Mouse (Mus musculus): ENCODE data around the gene Tedc1. TPM values are rescaled to one million over a fixed set of nuclear protein-coding genes. Genes with fewer than 3 reads are reported as not detected.

Tedc1 gene
- total and polyA plus RNA-seq, 3 experiments = 0.34 to 0.52 (median 0.45) TPM

- Histone ChIP-seq H3K79me2 (replicated peaks; ENCODE audit: control insufficient read depth, insufficient read depth, low read length) (no peaks in the 10 kb centered on the region; the same call in 1 of the 2 replicates), H3K36me3 (ENCODE audit: control insufficient read depth, insufficient read depth, low read length) (peaks cover 21% of the 10 kb centered on the region), H3K4me1 (ENCODE audit: control insufficient read depth, insufficient read depth, low read length) (peaks cover 58% of the 10 kb centered on the region), H3K27me3 (ENCODE audit: control insufficient read depth, insufficient read depth, low read length) (no peaks in the 10 kb centered on the region), H3K4me3 (no peak overlapping the region), H3K27ac (peak overlapping the region; percentile 73), H3K9ac (ENCODE audit: low read depth, low read length) (peak overlapping the region; percentile 20; the same call in 1 of the 2 replicates)
- intact Hi-C loops (cut with DNase I) = no loop called here
- WGBS = 62% methylated on average over 16 of the region's 16 CpGs
- no peak for TF ChIP-seq POLR2A (IDR thresholded peaks at IDR 0.05; ENCODE audit: insufficient read depth, low read depth, low read length)
- TF ChIP-seq CTCF (IDR thresholded peaks at IDR 0.05) = peak; percentile 58
- TF ChIP-seq EP300 (IDR thresholded peaks at IDR 0.05; ENCODE audit: insufficient read depth, low read depth, low read length) = 0 out of 2 replicates have a peak, but pooled peaks have one; percentile 57
- peak; percentile 74 for DNase-seq
Observed at GRCm38 (mm10) chr12:113148381-113149035, 7.7 kb upstream of the Tedc1 start.

- intact Hi-C loops (cut with DNase I) = no loop called here
- Histone ChIP-seq H3K9ac (ENCODE audit: low read depth, low read length) (no peak overlapping the region), H3K79me2 (replicated peaks; ENCODE audit: control insufficient read depth, insufficient read depth, low read length) (no peaks in the 10 kb centered on the region; the same call in 1 of the 2 replicates), H3K27ac (peak overlapping the region; percentile 73), H3K36me3 (ENCODE audit: control insufficient read depth, insufficient read depth, low read length) (peaks cover 14% of the 10 kb centered on the region), H3K4me1 (ENCODE audit: control insufficient read depth, insufficient read depth, low read length) (peaks cover 53% of the 10 kb centered on the region), H3K27me3 (ENCODE audit: control insufficient read depth, insufficient read depth, low read length) (no peaks in the 10 kb centered on the region), H3K4me3 (no peak overlapping the region)
- TF ChIP-seq CTCF (IDR thresholded peaks at IDR 0.05) = no peak
- TF ChIP-seq EP300 (IDR thresholded peaks at IDR 0.05; ENCODE audit: insufficient read depth, low read depth, low read length) = 0 out of 2 replicates have a peak, but pooled peaks have one; percentile 18
- peak; percentile 47 to 53 for DNase-seq
- WGBS = 63% methylated on average over 4 of the region's 4 CpGs
Observed at GRCm38 (mm10) chr12:113149341-113149740, 6.9 kb upstream of the Tedc1 start.

- Histone ChIP-seq H3K4me1 (ENCODE audit: control insufficient read depth, insufficient read depth, low read length) (peaks cover 49% of the 10 kb centered on the region), H3K79me2 (replicated peaks; ENCODE audit: control insufficient read depth, insufficient read depth, low read length) (no peaks in the 10 kb centered on the region; the same call in 1 of the 2 replicates), H3K9ac (ENCODE audit: low read depth, low read length) (no peak overlapping the region), H3K27ac (no peak overlapping the region), H3K4me3 (no peak overlapping the region), H3K27me3 (ENCODE audit: control insufficient read depth, insufficient read depth, low read length) (no peaks in the 10 kb centered on the region), H3K36me3 (ENCODE audit: control insufficient read depth, insufficient read depth, low read length) (peaks cover 8% of the 10 kb centered on the region)
- TF ChIP-seq CTCF (IDR thresholded peaks at IDR 0.05) = no peak
- TF ChIP-seq POLR2A (IDR thresholded peaks at IDR 0.05; ENCODE audit: insufficient read depth, low read depth, low read length) = no peak
- no peak for TF ChIP-seq EP300 (IDR thresholded peaks at IDR 0.05; ENCODE audit: insufficient read depth, low read depth, low read length)
- intact Hi-C loops (cut with DNase I) = loop anchor here (5.0 kb wide), 1 partner anchor 323 kb away; the partner anchor contains the start of gene Cdca4
- peak in 1 of 2 experiments; percentile 49 for DNase-seq
- WGBS = 57% methylated on average over 3 of the region's 3 CpGs
Observed at GRCm38 (mm10) chr12:113149896-113150295, 6.3 kb upstream of the Tedc1 start.

GRCm38 (mm10) chr12:113150591-113150990, 5.6 kb upstream of the Tedc1 start:
- peaks cover 45% of the 10 kb centered on the region for H3K4me1 ChIP-seq (ENCODE audit: control insufficient read depth, insufficient read depth, low read length)
- TF ChIP-seq EP300 (IDR thresholded peaks at IDR 0.05; ENCODE audit: insufficient read depth, low read depth, low read length) = no peak
- TF ChIP-seq POLR2A (IDR thresholded peaks at IDR 0.05; ENCODE audit: insufficient read depth, low read depth, low read length) = no peak
- TF ChIP-seq CTCF (IDR thresholded peaks at IDR 0.05) = no peak
- no peak for DNase-seq

GRCm38 (mm10) chr12:113151046-113151445, 5.2 kb upstream of the Tedc1 start:
- Histone ChIP-seq H3K4me1 (ENCODE audit: control insufficient read depth, insufficient read depth, low read length) (peaks cover 40% of the 10 kb centered on the region), H3K4me3 (peak overlapping the region; percentile 52), H3K36me3 (ENCODE audit: control insufficient read depth, insufficient read depth, low read length) (no peaks in the 10 kb centered on the region; the same call in 1 of the 2 replicates), H3K27ac (peak overlapping the region; percentile 79), H3K9ac (ENCODE audit: low read depth, low read length) (no peak overlapping the region), H3K27me3 (ENCODE audit: control insufficient read depth, insufficient read depth, low read length) (no peaks in the 10 kb centered on the region), H3K79me2 (replicated peaks; ENCODE audit: control insufficient read depth, insufficient read depth, low read length) (no peaks in the 10 kb centered on the region; the same call in 1 of the 2 replicates)
- WGBS = 20% methylated on average over 8 of the region's 8 CpGs
- DNase-seq = peak; percentile 49 to 57
- intact Hi-C loops (cut with DNase I) = loop anchor here (5.0 kb wide), 1 partner anchor 324 kb away; the partner anchor contains the start of gene Cdca4
- no peak for TF ChIP-seq POLR2A (IDR thresholded peaks at IDR 0.05; ENCODE audit: insufficient read depth, low read depth, low read length)
- no peak for TF ChIP-seq CTCF (IDR thresholded peaks at IDR 0.05)
- TF ChIP-seq EP300 (IDR thresholded peaks at IDR 0.05; ENCODE audit: insufficient read depth, low read depth, low read length) = no peak

More at GRCm38 (mm10) chr12:113150591-113150990, 5.6 kb upstream of the Tedc1 start:
- Histone ChIP-seq H3K27ac (peak overlapping the region; percentile 79), H3K4me3 (no peak overlapping the region), H3K79me2 (replicated peaks; ENCODE audit: control insufficient read depth, insufficient read depth, low read length) (no peaks in the 10 kb centered on the region; the same call in 1 of the 2 replicates), H3K27me3 (ENCODE audit: control insufficient read depth, insufficient read depth, low read length) (no peaks in the 10 kb centered on the region), H3K36me3 (ENCODE audit: control insufficient read depth, insufficient read depth, low read length) (peaks cover 4% of the 10 kb centered on the region), H3K9ac (ENCODE audit: low read depth, low read length) (no peak overlapping the region)
- intact Hi-C loops (cut with DNase I) = loop anchor here (5.0 kb wide), 1 partner anchor 323 kb away; the partner anchor contains the start of gene Cdca4
- 68% methylated on average over 4 of the region's 4 CpGs for WGBS

Measured in heart, adult 2 months (tissue).